ENCODE assay signal across 21 mouse cellular contexts in genomic region chr3:100176031-100176430, GRCm38 (mm10). TPM values are rescaled to one million over a fixed set of nuclear protein-coding genes. Genes with fewer than 3 reads are reported as not detected.
DNase-seq lines count a peak whose midpoint lies in the region; ATAC-seq lines count a peak whose summit lies in the region.
"Had no signal": no experiment of that assay in that cellular context is flagged by ENCODE, and none has a peak within 500 bp of the region (broad histone marks: within the 10 kb centered on the region; RNA-seq: fewer than 3 reads in every experiment).

No protein-coding gene starts in this region.

- peak; percentile 93 for ATAC-seq in megakaryocyte, adult 5-6 weeks (ENCODE audit: poor library complexity, severe bottlenecking)
- ATAC-seq in activated CD4-positive, CD25-positive, alpha-beta regulatory T cell, adult 4 months: no peak
- ATAC-seq: forebrain, postnatal 0 days; hindbrain, embryonic 16.5 days; intestine, embryonic 16.5 days; Patski had no signal

- DNase-seq in lung, postnatal 25 days (ENCODE audit: low spot score): peak; percentile 18
- DNase-seq in lung, postnatal 10 days: no peak
- DNase-seq in MEL-GATA-1-ER (ENCODE audit: extremely low read depth, low read depth): peak; percentile 78
- DNase-seq in left cerebral cortex, adult 18-20 months (ENCODE audit: low spot score in 2 of 2): no peak
- no peak for DNase-seq in layer of hippocampus, postnatal 10 days (ENCODE audit: low spot score in 2 of 2)
- DNase-seq: adrenal gland, adult 2 months; cerebellum, adult 18-20 months; cerebellum, postnatal 14 days; forebrain, postnatal 0 days; gastrocnemius, postnatal 25 days; kidney, postnatal 4 days; layer of hippocampus, adult 9-11 months; left cerebral cortex, postnatal 4 days; lung, adult 2 months; lung, postnatal 4 days; thymus, postnatal 25 days had no signal

RNA-seq across cellular contexts. Expression of gene Wdr3, which starts 13.8 kb away (rescaled TPM):
- total RNA-seq in megakaryocyte, adult 5-6 weeks (2015): 37.8 and 45.8 TPM in 2 replicates
- total RNA-seq in megakaryocyte, adult 5-6 weeks (2017): 95.3 and 101 TPM in 2 replicates
- 10 to 100 TPM; 22.9 to 25.2 TPM for total RNA-seq in left cerebral cortex, adult 18-20 months (2021)
- total RNA-seq in layer of hippocampus, postnatal 10 days (2021): 10 to 100 TPM; 24.4 to 28.0 TPM
- polyA plus RNA-seq in activated CD4-positive, CD25-positive, alpha-beta regulatory T cell, adult 4 months (2017; shearing (Covaris generic)): 10 to 100 TPM; 30.9 to 41.0 TPM

RNA-seq across cellular contexts. Expression of gene Gdap2, which starts 13.8 kb away (rescaled TPM):
- 65.2 and 65.8 TPM in 2 replicates for total RNA-seq in megakaryocyte, adult 5-6 weeks (2015)
- 55.4 and 56.4 TPM in 2 replicates for total RNA-seq in megakaryocyte, adult 5-6 weeks (2017)
- total RNA-seq in left cerebral cortex, adult 18-20 months (2021): 10 to 100 TPM; 37.9 to 38.7 TPM
- total RNA-seq in layer of hippocampus, postnatal 10 days (2021): 10 to 100 TPM; 29.1 to 31.1 TPM
- polyA plus RNA-seq in activated CD4-positive, CD25-positive, alpha-beta regulatory T cell, adult 4 months (2017; shearing (Covaris generic)): 10 to 100 TPM; 31.6 to 39.2 TPM

Comparison
In these comparisons a context has a peak if more than half of its experiments do, and no peak if none do; other contexts are left out.
1. DNase-seq: peak in lung, postnatal 25 days (single experiment) and MEL-GATA-1-ER (single experiment); none in lung, postnatal 10 days (single experiment), left cerebral cortex, adult 18-20 months (0 of 2) and layer of hippocampus, postnatal 10 days (0 of 2).